Mouse (Mus musculus): ENCODE results near the gene Was.
A peak's percentile ranks its signal among the peaks of the same experiment; 100 is the strongest.

DNA sequence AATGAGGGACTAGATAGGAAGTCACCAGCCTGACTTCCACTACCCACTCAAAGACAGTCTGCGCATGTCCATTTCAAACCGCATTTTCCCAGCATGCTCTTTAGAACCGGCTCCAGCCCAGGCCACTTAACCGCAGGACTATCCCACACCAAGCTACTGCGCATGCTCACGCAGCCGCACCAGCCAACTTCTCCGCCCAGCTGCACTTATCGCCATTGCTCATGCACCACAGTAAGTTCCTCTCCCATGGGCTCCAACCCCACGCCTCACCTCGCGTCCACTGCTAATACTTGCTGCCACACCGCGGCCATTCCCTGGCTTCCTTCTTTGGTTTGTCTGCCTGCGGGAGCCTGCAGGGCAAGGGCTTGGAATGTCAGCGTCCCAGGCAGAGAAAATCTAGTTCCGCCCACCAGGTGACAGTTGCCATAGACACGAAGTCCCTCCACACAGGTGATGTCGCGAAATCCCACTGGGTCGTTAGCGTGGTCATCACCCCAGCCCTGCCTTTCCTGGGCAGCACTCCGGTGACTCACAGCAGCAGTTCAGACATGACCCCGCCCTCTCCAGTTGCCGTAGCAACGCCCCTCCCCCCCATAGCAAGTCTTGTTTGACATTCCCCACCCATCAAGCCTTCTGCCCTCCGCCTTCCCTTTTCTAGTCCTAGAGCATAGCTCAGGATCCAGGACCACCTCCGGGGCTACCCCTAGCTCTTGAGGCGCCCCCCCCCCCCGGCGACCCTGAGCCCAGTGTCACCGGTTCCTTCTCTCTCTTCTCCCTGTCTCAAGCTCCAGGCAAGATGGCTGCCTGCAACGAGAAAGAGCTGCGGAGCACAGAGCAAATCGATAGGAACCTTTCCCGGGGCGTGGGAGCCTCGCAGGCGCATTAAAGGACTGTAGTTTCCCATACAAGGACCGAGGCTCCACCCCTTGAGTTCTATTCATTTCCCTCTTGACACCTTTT, 42.0 kb upstream of the Was start, which contains the start of gene Wdr13:
- no peak for TF ChIP-seq TAL1 (IDR thresholded peaks at IDR 0.05; ENCODE audit: low read length)
- TF ChIP-seq GATA1 (IDR thresholded peaks at IDR 0.05; ENCODE audit: low read length), result peak; percentile 10; the same call in 1 of the 2 replicates
